Mouse (Mus musculus) erythroblast, embryonic 14.5 days (primary cell): ENCODE measurements around the gene Gngt2. TPM values are rescaled to one million over a fixed set of nuclear protein-coding genes. Genes with fewer than 3 reads are reported as not detected.

Source experiments
- H3K27me3 ChIP-seq: 2 replicates; pipeline ENCODE4 v1.6.1; 2012; ENCODE audit warnings: inconsistent platforms; ENCODE audit not compliant: control insufficient read depth
- H3K36me3 ChIP-seq: 2 replicates; pipeline ENCODE4 v1.6.1; 2012; ENCODE audit warnings: mild to moderate bottlenecking, inconsistent platforms; ENCODE audit not compliant: control insufficient read depth
- H3K4me1 ChIP-seq: 2 replicates; pipeline ENCODE4 v1.6.1; 2012; ENCODE audit warnings: inconsistent platforms; ENCODE audit not compliant: control insufficient read depth
- H3K4me3 ChIP-seq: replicated peaks from 2 replicates; pipeline ENCODE3; 2012; ENCODE audit warnings: moderate library complexity, mild to moderate bottlenecking, inconsistent platforms
- H3K9me3 ChIP-seq: 2 replicates; pipeline ENCODE4 v1.6.1; 2012; ENCODE audit warnings: low read length, inconsistent platforms, mixed read lengths; ENCODE audit not compliant: control insufficient read depth
- GATA1 ChIP-seq: IDR thresholded peaks from 2 replicates; pipeline ENCODE4 v1.6.1; 2012; ENCODE audit warnings: low read length, inconsistent platforms, mixed read lengths
- TAL1 ChIP-seq: IDR thresholded peaks from 3 replicates; pipeline ENCODE4 v1.6.1; 2012; ENCODE audit warnings: low read length, inconsistent platforms, mixed read lengths
- polyA plus RNA-seq: library from polyadenylated mRNA; stranded (reverse); fragments of >175 nt; gene quantifications from 2 replicates; pipeline ENCODE4 v1.2.3, GENCODE M21; 2012

Gngt2 gene
- polyA plus RNA-seq, 1 experiment: 0.18 TPM

DNA sequence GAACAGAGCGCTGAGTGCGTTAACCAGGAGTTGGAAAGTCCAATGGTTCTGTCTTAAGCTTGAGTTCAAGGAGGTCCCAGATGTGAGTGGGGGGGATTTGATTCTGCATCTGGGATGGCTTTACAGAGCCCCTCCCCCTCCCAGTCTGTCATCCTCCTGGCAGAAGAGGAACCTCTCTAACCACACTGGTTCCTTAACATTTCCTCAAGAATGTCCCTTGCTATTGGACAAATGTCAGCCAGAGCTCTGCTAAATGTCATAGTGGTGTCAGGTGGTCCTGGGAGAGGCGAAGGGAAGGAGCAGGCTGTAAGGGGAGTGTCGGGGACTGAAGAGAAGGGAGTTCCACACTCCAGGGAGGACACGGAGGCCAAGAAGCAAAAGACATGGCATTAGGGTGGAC is 5.9 kb downstream of the Gngt2 start:
- no peak for TF ChIP-seq TAL1
- TF ChIP-seq GATA1: no peak
- peaks cover 36% of the 10 kb centered on the region for H3K27me3 ChIP-seq
- H3K4me3 ChIP-seq: no peak overlapping the region
- peaks cover 31% of the 10 kb centered on the region for H3K4me1 ChIP-seq
- 0 out of 2 replicates have a peak, but pooled peaks cover under 1% of the 10 kb centered on the region for H3K9me3 ChIP-seq
- no peaks in the 10 kb centered on the region for H3K36me3 ChIP-seq

DNA sequence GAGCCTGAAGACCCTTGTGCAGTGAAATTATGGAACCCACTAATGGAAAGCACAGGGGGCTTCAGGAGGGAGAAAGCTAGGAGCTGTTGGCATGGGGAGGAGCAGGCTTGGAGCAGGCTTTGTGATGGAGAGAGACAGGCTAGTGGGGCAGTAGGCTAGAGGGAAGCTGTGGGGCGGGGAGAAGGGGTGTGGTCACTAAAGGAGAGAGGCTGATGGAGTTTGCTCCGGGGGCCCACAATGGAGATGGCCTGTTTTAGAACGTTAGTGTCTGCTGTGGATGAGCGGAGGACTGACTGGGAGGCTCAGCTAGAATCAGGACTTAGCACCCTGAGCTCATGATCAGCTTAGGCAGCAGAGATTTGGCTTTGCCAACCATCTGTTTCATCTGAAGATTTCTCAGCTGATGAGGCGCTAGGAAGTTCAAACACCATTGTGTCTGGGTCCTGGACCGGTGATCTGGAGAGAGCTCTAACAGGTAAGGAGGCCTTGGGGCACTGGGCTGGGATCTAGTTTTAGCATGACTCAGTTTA is 6.5 kb downstream of the Gngt2 start:
- TF ChIP-seq GATA1 (no peak), TAL1 (no peak)
- H3K27me3 ChIP-seq: peaks cover 36% of the 10 kb centered on the region
- H3K4me3 ChIP-seq: no peak overlapping the region
- peaks cover 29% of the 10 kb centered on the region for H3K4me1 ChIP-seq
- 0 out of 2 replicates have a peak, but pooled peaks cover 3% of the 10 kb centered on the region for H3K9me3 ChIP-seq
- H3K36me3 ChIP-seq: no peaks in the 10 kb centered on the region

DNA sequence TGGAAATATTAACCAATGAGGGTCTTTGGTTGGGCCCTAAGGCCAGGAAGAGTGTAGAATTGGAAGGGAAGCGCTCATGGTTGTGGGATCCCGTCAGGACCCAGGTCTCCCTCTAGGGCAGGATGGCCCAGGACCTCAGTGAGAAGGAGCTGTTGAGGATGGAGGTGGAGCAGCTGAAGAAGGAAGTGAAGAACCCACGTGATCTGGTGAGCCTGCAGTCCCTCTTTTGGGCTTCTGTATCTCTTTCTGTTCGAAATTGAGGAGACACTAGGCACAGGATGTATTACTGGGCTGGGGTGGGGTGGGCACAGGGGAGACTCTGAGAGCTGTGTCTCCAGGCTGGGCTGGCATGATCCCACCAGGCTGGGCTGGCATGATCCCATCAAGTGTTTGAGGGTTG is 7.9 kb downstream of the Gngt2 start:
- Histone ChIP-seq H3K4me3 (no peak overlapping the region), H3K9me3 (0 out of 2 replicates have a peak, but pooled peaks cover 3% of the 10 kb centered on the region), H3K4me1 (peaks cover 27% of the 10 kb centered on the region), H3K27me3 (peaks cover 36% of the 10 kb centered on the region), H3K36me3 (no peaks in the 10 kb centered on the region)
- TF ChIP-seq GATA1: no peak
- no peak for TF ChIP-seq TAL1

DNA sequence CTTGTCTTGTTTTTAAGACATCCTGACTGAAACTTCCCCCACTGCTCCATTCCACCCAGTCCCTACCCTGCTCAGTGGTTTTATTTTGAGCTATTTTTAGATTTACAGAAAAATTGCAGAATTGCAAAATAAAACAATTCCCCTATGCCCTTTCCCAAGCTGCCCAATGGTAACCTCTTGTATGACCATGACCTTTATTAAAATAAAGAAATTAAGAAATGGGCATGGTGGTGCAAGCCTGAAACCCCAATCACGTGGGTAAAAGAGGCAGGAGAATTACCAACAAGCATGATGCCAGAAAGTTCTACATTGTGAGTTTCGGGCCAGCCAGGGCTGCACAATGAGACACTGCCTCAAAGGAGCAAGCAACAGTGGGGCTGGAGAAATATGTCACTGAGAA is 13.9 kb downstream of the Gngt2 start:
- no peak overlapping the region for H3K4me3 ChIP-seq
- TF ChIP-seq TAL1 (no peak), GATA1 (no peak)

DNA sequence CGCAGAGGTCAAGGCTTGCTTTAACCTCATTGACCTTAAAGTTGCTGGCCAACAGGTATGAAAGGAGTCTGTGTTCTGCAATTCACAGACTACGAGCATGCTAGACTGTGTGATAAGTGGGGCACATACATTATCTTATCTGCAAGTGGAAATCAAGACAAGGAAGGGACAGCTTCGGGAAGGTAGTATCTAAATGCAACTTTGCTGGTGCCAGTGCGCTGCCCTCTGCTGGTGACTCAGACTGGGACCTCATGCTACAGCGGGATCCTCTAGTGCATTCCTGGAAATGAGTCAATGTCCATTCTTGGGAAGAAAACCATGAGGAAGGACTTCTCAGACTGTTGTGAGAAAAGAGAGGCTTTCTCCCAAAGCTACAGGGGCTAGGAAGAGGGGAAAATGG is 16.7 kb downstream of the Gngt2 start:
- no peak for TF ChIP-seq GATA1
- no peak for TF ChIP-seq TAL1

More for the DNA sequence above, 13.9 kb downstream of the Gngt2 start:
- Histone ChIP-seq H3K9me3 (peaks cover 6% of the 10 kb centered on the region), H3K27me3 (peaks cover 8% of the 10 kb centered on the region), H3K4me1 (peaks cover 7% of the 10 kb centered on the region), H3K36me3 (no peaks in the 10 kb centered on the region)

DNA sequence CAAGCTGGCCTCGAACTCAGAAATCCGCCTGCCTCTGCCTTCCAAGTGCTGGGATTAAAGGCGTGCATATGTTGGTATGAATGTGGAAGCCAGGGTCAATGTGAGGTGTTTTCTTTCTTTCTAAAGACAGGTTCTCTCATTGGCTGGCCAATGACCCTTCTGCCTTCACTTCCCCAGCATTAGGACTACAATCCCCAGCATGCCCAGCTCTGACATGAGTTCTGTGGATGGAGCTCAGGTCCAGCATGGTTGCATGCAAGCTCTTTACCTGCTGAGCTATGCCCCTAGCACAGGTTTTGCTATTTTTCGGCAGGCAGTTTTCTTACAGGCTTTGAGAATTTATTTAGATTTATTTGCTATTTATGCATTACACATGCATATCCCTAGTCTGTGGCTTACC is 20.3 kb downstream of the Gngt2 start:
- TF ChIP-seq TAL1: no peak
- no peak for TF ChIP-seq GATA1
- Histone ChIP-seq H3K27me3 (peaks cover 2% of the 10 kb centered on the region), H3K36me3 (peaks cover 15% of the 10 kb centered on the region), H3K4me1 (peaks cover 41% of the 10 kb centered on the region), H3K4me3 (peak overlapping the region; percentile 66), H3K9me3 (peaks cover 4% of the 10 kb centered on the region)

More for the DNA sequence above, 16.7 kb downstream of the Gngt2 start:
- peaks cover 23% of the 10 kb centered on the region for H3K4me1 ChIP-seq
- H3K9me3 ChIP-seq: peaks cover 4% of the 10 kb centered on the region
- H3K4me3 ChIP-seq: no peak overlapping the region
- no peaks in the 10 kb centered on the region for H3K36me3 ChIP-seq
- peaks cover 7% of the 10 kb centered on the region for H3K27me3 ChIP-seq

DNA sequence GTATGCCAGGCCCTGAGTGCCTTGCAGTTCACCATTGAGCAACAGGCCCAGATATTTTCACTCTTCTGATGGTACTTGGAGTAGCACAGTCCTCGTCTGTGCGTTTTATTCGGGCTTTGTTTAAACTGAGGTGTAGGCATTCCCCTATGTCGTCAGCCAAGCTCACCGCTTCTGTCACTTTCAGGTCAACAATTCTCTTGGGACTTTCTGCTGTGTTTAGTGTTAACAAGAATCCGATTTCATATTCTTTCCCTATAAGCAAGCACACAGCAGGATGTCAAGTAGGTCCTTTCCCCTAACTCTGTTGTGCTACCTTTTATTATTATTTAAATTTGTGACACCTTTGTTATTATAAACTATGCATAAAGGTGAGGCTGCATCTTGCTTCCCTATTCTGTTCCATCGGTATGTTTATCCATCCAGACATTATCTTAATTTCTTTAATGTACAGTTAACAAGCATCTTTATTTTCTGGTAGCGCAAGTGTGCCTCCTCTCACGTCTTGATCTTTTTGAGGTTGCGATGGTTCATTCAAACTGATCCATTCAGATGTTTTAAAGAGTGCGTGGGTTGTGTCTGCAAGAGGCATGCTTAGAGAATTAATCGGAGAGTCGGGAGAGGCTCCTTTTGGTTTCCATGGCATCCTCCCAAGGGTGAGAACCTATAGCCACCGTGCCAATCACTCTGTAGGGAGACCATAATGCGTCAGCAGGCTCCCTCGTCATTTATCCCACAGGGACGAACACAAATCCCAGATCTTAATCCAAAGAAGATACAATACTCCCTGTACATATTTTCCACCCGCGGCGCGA is 20.9 kb downstream of the Gngt2 start:
- TF ChIP-seq GATA1: no peak
- TF ChIP-seq TAL1: no peak
- H3K4me3 ChIP-seq: peak overlapping the region; percentile 66
- H3K36me3 ChIP-seq: peaks cover 21% of the 10 kb centered on the region
- peaks cover 41% of the 10 kb centered on the region for H3K4me1 ChIP-seq
- H3K27me3 ChIP-seq: no peaks in the 10 kb centered on the region
- H3K9me3 ChIP-seq: peaks cover 4% of the 10 kb centered on the region

DNA sequence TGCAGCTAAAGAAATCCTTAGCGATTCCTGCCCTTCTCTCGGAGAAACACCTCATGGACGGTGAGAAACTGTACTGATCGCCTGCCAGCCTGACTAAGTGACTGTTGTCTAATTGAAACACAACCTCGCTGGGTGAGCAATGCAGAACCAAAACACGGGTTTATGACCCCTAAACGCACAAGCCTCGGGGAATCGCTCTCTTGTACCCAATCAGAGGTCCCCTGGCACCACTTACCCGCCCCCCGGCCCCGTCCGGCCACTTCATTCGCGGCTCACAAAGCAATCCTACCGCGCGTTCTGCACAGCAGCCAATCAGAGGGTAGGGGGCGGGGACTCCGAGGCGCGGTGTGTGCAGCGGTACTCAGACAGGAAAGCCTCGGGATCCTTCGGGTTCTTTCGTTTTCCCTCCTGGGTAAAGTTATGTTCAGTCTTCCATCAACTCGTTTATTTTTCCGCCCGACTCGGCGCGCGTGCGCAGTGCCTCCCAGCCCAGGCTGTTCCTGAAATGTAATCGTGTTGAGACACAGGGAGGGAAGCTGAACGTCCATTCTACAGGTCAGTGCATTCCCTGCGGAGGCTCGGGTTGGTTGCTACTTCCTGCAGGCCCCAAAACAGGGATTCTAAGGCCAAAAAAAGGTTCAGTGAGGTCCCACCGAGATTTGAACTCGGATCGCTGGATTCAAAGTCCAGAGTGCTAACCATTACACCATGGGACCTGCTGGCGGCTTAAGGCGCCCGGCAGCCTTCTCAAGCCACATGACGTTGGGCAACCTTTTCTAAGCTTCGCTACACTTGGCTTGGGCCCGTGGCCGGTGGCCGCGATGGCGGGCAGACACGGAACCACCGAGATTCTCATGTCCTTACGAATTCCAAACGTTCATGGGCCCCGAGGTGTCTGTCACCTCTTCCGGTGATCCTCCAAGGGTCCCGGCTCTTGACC is 21.8 kb downstream of the Gngt2 start:
- Histone ChIP-seq H3K27me3 (no peaks in the 10 kb centered on the region), H3K4me1 (peaks cover 36% of the 10 kb centered on the region), H3K4me3 (peak overlapping the region; percentile 66), H3K36me3 (peaks cover 27% of the 10 kb centered on the region), H3K9me3 (peaks cover 4% of the 10 kb centered on the region)
- TF ChIP-seq GATA1 (no peak), TAL1 (no peak)

DNA sequence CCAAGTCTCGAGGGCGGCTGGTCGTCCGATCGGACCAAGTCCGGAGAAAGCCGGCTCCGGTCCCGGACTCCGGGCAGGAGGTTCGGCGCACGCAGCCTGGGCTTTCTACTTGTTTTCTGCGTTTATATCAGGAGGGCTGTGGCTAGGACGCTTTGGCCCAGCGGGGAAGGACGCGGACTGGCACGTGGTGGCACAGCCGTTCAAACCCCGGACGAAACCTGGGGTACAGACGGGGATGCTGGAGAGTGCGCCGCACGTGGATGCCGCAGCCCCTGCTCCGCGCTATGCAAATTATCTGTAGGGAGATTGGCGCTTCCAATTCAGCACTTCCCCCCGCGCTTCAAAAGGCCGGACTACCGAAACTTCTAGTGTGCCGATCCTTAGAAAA is 22.4 kb downstream of the Gngt2 start:
- H3K4me1 ChIP-seq: peaks cover 34% of the 10 kb centered on the region
- TF ChIP-seq TAL1 (no peak), GATA1 (no peak)

More for the DNA sequence above, 22.4 kb downstream of the Gngt2 start:
- peaks cover 4% of the 10 kb centered on the region for H3K9me3 ChIP-seq
- H3K4me3 ChIP-seq: peak overlapping the region; percentile 66
- no peaks in the 10 kb centered on the region for H3K27me3 ChIP-seq
- H3K36me3 ChIP-seq: peaks cover 27% of the 10 kb centered on the region
